Mouse (Mus musculus): ENCODE data around the gene Eya3. TPM values are rescaled to one million over a fixed set of nuclear protein-coding genes. Genes with fewer than 3 reads are reported as not detected.

The Eya3 gene
- total and polyA plus RNA-seq, 3 experiments: 24.4 to 50.0 (median 31.0) TPM

- Histone ChIP-seq H3K9me3 (replicated peaks; ENCODE audit: low read length) (no peaks in the 10 kb centered on the region), H3K4me3 (replicated peaks in 1 of 3; ENCODE audit: low read depth in 2 of 3, low read length in 2 of 3, poor library complexity in 1 of 3) (peak within 1 kb of the TSS; percentile 50 to 77 (median 66)), H3K9ac (ENCODE audit: insufficient read depth, low read depth) (peak within 1 kb of the TSS; percentile 67), H3K79me2 (replicated peaks; ENCODE audit: control insufficient read depth, extremely low read depth, insufficient read depth, poor library complexity, severe bottlenecking) (no peaks in the 10 kb centered on the region), H3K27ac (ENCODE audit: insufficient read depth, low read depth) (no peak within 1 kb of the TSS), H3K4me2 (ENCODE audit: insufficient read depth, low read depth, poor library complexity, severe bottlenecking) (peak within 1 kb of the TSS; percentile 48), H3K36me3 (replicated peaks in 1 of 2; ENCODE audit: control insufficient read depth in 1 of 2, insufficient read depth in 1 of 2, low read length in 1 of 2) (peaks cover 0 to 2% of the 10 kb centered on the region in 2 experiments), H3K27me3 (replicated peaks) (peaks cover 17% of the 10 kb centered on the region), H3K4me1 (ENCODE audit: control insufficient read depth in 1 of 2, insufficient read depth in 2 of 2) (peaks cover 10 to 36% of the 10 kb centered on the region in 2 experiments)
- in situ Hi-C loops (cut with MboI; ENCODE audit: low pct_ligation_motif_present, low pct_unique_long_range_greater_than_20kb, low sequenced_read_pairs): no loop called here
- peak; percentile 69; the same call in 1 of the 2 replicates for TF ChIP-seq MXI1 (IDR thresholded peaks at IDR 0.05; ENCODE audit: low read depth, low read length)
- no peak for TF ChIP-seq EP300 (IDR thresholded peaks at IDR 0.05; ENCODE audit: low read length)
- TF ChIP-seq ETS1 (conservative IDR thresholded peaks at IDR 0.05; ENCODE audit: low read depth, low read length): no peak; the same call in 1 of the 2 replicates
- TF ChIP-seq NRF1 (IDR thresholded peaks at IDR 0.05; ENCODE audit: low read depth, low read length): peak; percentile 15; the same call in 1 of the 2 replicates
- peak; percentile 43; the same call in 1 of the 2 replicates for TF ChIP-seq POLR2A (IDR thresholded peaks at IDR 0.05; ENCODE audit: low read depth, low read length)
- TF ChIP-seq MAFK (IDR thresholded peaks at IDR 0.05; ENCODE audit: insufficient replicate concordance, low read length): no peak
- TF ChIP-seq RAD21 (IDR thresholded peaks at IDR 0.05; ENCODE audit: low read depth, low read length): peak; percentile 31
- TF ChIP-seq TCF12 (IDR thresholded peaks at IDR 0.05; ENCODE audit: low read depth, low read length): no peak
- no peak for TF ChIP-seq MAZ (IDR thresholded peaks at IDR 0.05; ENCODE audit: low read depth, low read length)
- no peak for TF ChIP-seq JUN (IDR thresholded peaks at IDR 0.05; ENCODE audit: insufficient read depth, low read depth, low read length)
- no peak for TF ChIP-seq BHLHE40 (IDR thresholded peaks at IDR 0.05; ENCODE audit: low read depth, low read length)
- TF ChIP-seq TBP (conservative IDR thresholded peaks at IDR 0.05; ENCODE audit: low read depth, low read length): no peak
- peak; percentile 44; the same call in 1 of the 2 replicates for TF ChIP-seq NELFE (IDR thresholded peaks at IDR 0.05; ENCODE audit: low read depth, low read length)
- TF ChIP-seq CTCF (conservative IDR thresholded peaks at IDR 0.05 in 1 of 2, IDR thresholded peaks at IDR 0.05 in 1 of 2; ENCODE audit: low read depth in 2 of 2, low read length in 2 of 2): peak in 1 of 2 experiments; percentile 49; a peak in 2 of 4 replicates
- no peak for TF ChIP-seq USF1 (IDR thresholded peaks at IDR 0.05; ENCODE audit: low read depth, low read length)
- 0 out of 2 replicates have a peak, but pooled peaks have one; percentile 40 for TF ChIP-seq ZMIZ1 (IDR thresholded peaks at IDR 0.05; ENCODE audit: low read depth, low read length)
- TF ChIP-seq MAX (IDR thresholded peaks at IDR 0.05; ENCODE audit: low read length): peak; percentile 92
- TF ChIP-seq HCFC1 (IDR thresholded peaks at IDR 0.05; ENCODE audit: low read depth, low read length): no peak
- no peak for TF ChIP-seq IRF4 (IDR thresholded peaks at IDR 0.05; ENCODE audit: low read depth, low read length)
- TF ChIP-seq MEF2A (IDR thresholded peaks at IDR 0.05; ENCODE audit: borderline replicate concordance, low read depth, low read length): 0 out of 2 replicates have a peak, but pooled peaks have one; percentile 22
- no peak for TF ChIP-seq PAX5 (IDR thresholded peaks at IDR 0.05; ENCODE audit: low read length)
- TF ChIP-seq KAT2A (IDR thresholded peaks at IDR 0.05; ENCODE audit: insufficient replicate concordance, low read length): no peak
- TF ChIP-seq CHD1 (IDR thresholded peaks at IDR 0.05; ENCODE audit: low read depth, low read length): peak; percentile 50; the same call in 1 of the 2 replicates
- no peak; the same call in 1 of the 2 replicates for TF ChIP-seq RCOR1 (conservative IDR thresholded peaks at IDR 0.05; ENCODE audit: low read depth, low read length)
- TF ChIP-seq UBTF (IDR thresholded peaks at IDR 0.05; ENCODE audit: low read depth, low read length): no peak
- TF ChIP-seq ZC3H11A (IDR thresholded peaks at IDR 0.05; ENCODE audit: low read depth, low read length): no peak
- TF ChIP-seq GABPA (IDR thresholded peaks at IDR 0.05; ENCODE audit: insufficient replicate concordance, low read depth, low read length): no peak
- TF ChIP-seq ELF1 (IDR thresholded peaks at IDR 0.05; ENCODE audit: low read depth, low read length): 0 out of 2 replicates have a peak, but pooled peaks have one; percentile 16
- TF ChIP-seq CHD2 (IDR thresholded peaks at IDR 0.05; ENCODE audit: low read length): no peak
- TF ChIP-seq JUND (conservative IDR thresholded peaks at IDR 0.05; ENCODE audit: low read depth, low read length): no peak
- peak; percentile 35 for TF ChIP-seq SMC3 (IDR thresholded peaks at IDR 0.05; ENCODE audit: low read depth, low read length)
- TF ChIP-seq POLR2AphosphoS2 (IDR thresholded peaks at IDR 0.05; ENCODE audit: low read depth, low read length): no peak
- no peak for TF ChIP-seq ZNF384 (IDR thresholded peaks at IDR 0.05; ENCODE audit: low read depth, low read length)
- TF ChIP-seq ZKSCAN1 (IDR thresholded peaks at IDR 0.05; ENCODE audit: borderline replicate concordance, low read depth, low read length): no peak
- peak; percentile 65; the same call in 1 of the 2 replicates for TF ChIP-seq SIN3A (IDR thresholded peaks at IDR 0.05; ENCODE audit: low read length)
- peak; percentile 87 for TF ChIP-seq MYC (IDR thresholded peaks at IDR 0.05; ENCODE audit: low read depth, low read length)
- TF ChIP-seq USF2 (conservative IDR thresholded peaks at IDR 0.05; ENCODE audit: low read depth, low read length): no peak
- TF ChIP-seq E2F4 (IDR thresholded peaks at IDR 0.05; ENCODE audit: insufficient replicate concordance, low read depth, low read length): no peak
- dilution Hi-C loops (cut with MboI; ENCODE audit: extremely low pct_ligation_motif_present, extremely low pct_unique_long_range_greater_than_20kb, low sequenced_read_pairs): no loop called here
- DNase-seq (ENCODE audit: extremely low read depth): no peak
Observed at GRCm38 (mm10) chr4:132756974-132757373, 118.2 kb downstream of the Eya3 start, which contains the start of gene Smpdl3b. Gene Smpdl3b (minus strand): TSS chr4:132757252.
